Mouse (Mus musculus) CD8-positive naive resting alpha-beta T cell, adult 2 months (primary cell): ENCODE results near the gene Vmn2r11.
"Not testable (repeated sequence)": the region's sequence is repeated elsewhere in the genome, so short reads cannot be mapped to it uniquely, and the experiment has no call there.

Experiments used
- DNase-seq, 2 experiments: peaks; one replicate each; pipeline ENCODE4 v3.0.0; 2022; ENCODE audit warnings: low read depth in 2 of 2, low spot score in 2 of 2

Vmn2r11 gene

GRCm38 (mm10) chr5:109059469-109059868, at the start of gene Vmn2r11:
Gene Vmn2r11 (minus strand): TSS chr5:109059569.
- not testable (repeated sequence) for DNase-seq

- DNase-seq: not testable (repeated sequence)
These were observed 38.5 kb upstream of the Vmn2r11 start, which contains the start of gene Vmn2r12 for GRCm38 (mm10) chr5:109097850-109098249. Gene Vmn2r12 (minus strand): TSS chr5:109097950.

- not testable (repeated sequence) for DNase-seq
These were observed 37.1 kb upstream of the Vmn2r11 start for GRCm38 (mm10) chr5:109096482-109096881.

- not testable (repeated sequence) for DNase-seq
These were observed 12.6 kb upstream of the Vmn2r11 start for GRCm38 (mm10) chr5:109072016-109072415.

GRCm38 (mm10) chr5:109055286-109055685, 4.1 kb downstream of the Vmn2r11 start:
- no peak for DNase-seq

GRCm38 (mm10) chr5:109032591-109032990, 26.8 kb downstream of the Vmn2r11 start:
- no peak for DNase-seq

GRCm38 (mm10) chr5:109006427-109006826, 52.9 kb downstream of the Vmn2r11 start, which contains the start of gene Vmn2r10:
Gene Vmn2r10 (minus strand): TSS chr5:109006527.
- not testable (repeated sequence) for DNase-seq
